Mouse (Mus musculus) spleen, postnatal 14 days (tissue): ENCODE measurements around the gene Best2.
A peak's percentile ranks its signal among the peaks of the same experiment; 100 is the strongest.

ENCODE experiments used
- DNase-seq, 2 experiments: peaks; one replicate each; pipeline ENCODE4 v3.0.0; 2021 to 2022; ENCODE audit warnings: low spot score in 2 of 2

Gene Best2

GRCm38 (mm10) chr8:84982499-84983011 is 31.8 kb downstream of the Best2 start:
- DNase-seq, result no peak

GRCm38 (mm10) chr8:84981644-84982498 is 32.5 kb downstream of the Best2 start:
- DNase-seq, result no peak

- peak in 1 of 2 experiments; percentile 45 for DNase-seq
These were observed 33.5 kb downstream of the Best2 start for GRCm38 (mm10) chr8:84980622-84981358.

GRCm38 (mm10) chr8:84979599-84980421 is 34.5 kb downstream of the Best2 start:
- DNase-seq, result peak; percentile 85 to 88

- peak; percentile 73 to 80 for DNase-seq
These were observed 35.9 kb downstream of the Best2 start, which contains the start of gene Junb for GRCm38 (mm10) chr8:84978248-84978940. TSS of gene Junb (minus strand) at chr8:84978718.

- DNase-seq, result peak; percentile 62 to 66
These were observed 36.7 kb downstream of the Best2 start for GRCm38 (mm10) chr8:84977435-84978247.

- no peak for DNase-seq
These were observed 37.4 kb downstream of the Best2 start for GRCm38 (mm10) chr8:84976763-84977434.

GRCm38 (mm10) chr8:84976031-84976762 is 38.1 kb downstream of the Best2 start:
- DNase-seq, result peak; percentile 92

- DNase-seq, result peak; percentile 71 to 78
These were observed 38.9 kb downstream of the Best2 start for GRCm38 (mm10) chr8:84975434-84975833.

- DNase-seq, result no peak
These were observed 39.7 kb downstream of the Best2 start for GRCm38 (mm10) chr8:84974543-84975142.

GRCm38 (mm10) chr8:84973803-84974542 is 40.4 kb downstream of the Best2 start:
- peak in 1 of 2 experiments; percentile 28 for DNase-seq

- no peak for DNase-seq
These were observed 41.3 kb downstream of the Best2 start for GRCm38 (mm10) chr8:84973079-84973478.

GRCm38 (mm10) chr8:84970913-84971312 is 43.4 kb downstream of the Best2 start:
- DNase-seq, result peak; percentile 62 to 65

- DNase-seq, result no peak
These were observed 44.1 kb downstream of the Best2 start for GRCm38 (mm10) chr8:84970135-84970790.

GRCm38 (mm10) chr8:84969241-84970134 is 44.8 kb downstream of the Best2 start, which contains the start of the genes Gm49661, Prdx2 and Rnaseh2a:
TSS of gene Gm49661 (minus strand) at chr8:84969433.
TSS of gene Prdx2 (plus strand) at chr8:84969587.
TSS of gene Rnaseh2a (minus strand) at chr8:84969767.
- DNase-seq, result peak; percentile 72 to 77

GRCm38 (mm10) chr8:84968650-84969049 is 45.7 kb downstream of the Best2 start:
- DNase-seq, result no peak
